Mouse (Mus musculus): ENCODE measurements at regions not wholly inside any gene's neighbourhood (a gene's known extent, or its start where the extent isn't known, plus 50 kb on each side); places are given as distances from the start of the nearest gene placed in this dataset.
A peak's percentile ranks its signal among the peaks of the same experiment; 100 is the strongest.

DNA sequence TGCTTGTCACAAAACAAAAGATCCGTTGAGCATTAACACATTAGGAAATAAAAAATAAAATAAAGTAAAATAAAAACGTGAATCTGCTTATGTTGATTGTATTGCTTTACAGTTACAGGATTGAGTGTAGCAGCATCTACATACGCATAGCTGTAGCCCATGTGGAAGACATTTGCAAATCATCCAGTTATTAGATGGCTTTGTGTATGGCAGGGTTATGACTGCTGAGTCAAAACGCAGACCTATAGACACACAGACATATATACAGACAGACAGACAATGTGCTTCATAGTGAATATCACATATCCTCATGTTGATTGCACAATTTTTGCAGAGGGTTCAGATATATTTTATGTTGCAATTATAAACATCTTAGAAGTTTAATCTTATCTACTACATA, 64.5 kb downstream of the Gm11146 start:
- 63% methylated on average over 4 of the region's 4 CpGs for WGBS
- peak; percentile 34; the same call in 1 of the 2 replicates for ATAC-seq (ENCODE audit: low read depth)
- no peaks in the 10 kb centered on the region for H3K27me3 ChIP-seq (ENCODE audit: control insufficient read depth, insufficient read depth, low read depth, low read length)
- no peaks in the 10 kb centered on the region for H3K9me3 ChIP-seq (ENCODE audit: control insufficient read depth, low read length)
- H3K27ac ChIP-seq (ENCODE audit: low read length) = no peak overlapping the region
- H3K36me3 ChIP-seq (ENCODE audit: control insufficient read depth, insufficient read depth, low read length) = no peaks in the 10 kb centered on the region
- H3K4me3 ChIP-seq (ENCODE audit: low read length) = peak overlapping the region; percentile 21; the same call in 1 of the 2 replicates
- H3K9ac ChIP-seq (ENCODE audit: low read length) = no peak overlapping the region
- no peaks in the 10 kb centered on the region for H3K4me1 ChIP-seq (replicated peaks; ENCODE audit: control insufficient read depth, insufficient read depth, low read length)
- H3K4me2 ChIP-seq (ENCODE audit: low read depth, low read length) = peak overlapping the region; percentile 43

DNA sequence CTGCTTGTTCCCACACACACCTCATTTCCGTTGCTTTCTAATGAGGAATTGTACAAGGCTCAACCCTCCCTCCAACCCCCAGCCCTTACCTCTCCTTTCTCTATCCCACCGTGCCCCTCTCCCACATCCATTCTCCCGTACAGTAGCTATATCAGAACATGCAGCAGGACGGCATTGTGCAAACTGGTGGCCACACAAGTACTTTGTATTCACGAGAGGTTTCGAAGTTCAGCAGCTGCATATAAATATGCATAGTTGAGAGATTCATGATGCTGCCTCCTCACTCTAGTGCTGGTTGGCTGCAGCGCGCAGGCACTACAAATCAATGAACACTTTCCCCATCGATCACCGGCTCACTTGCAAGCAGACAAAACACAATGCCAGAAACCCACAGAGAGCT, 65.1 kb downstream of the Gm11146 start:
- Histone ChIP-seq H3K9me3 (ENCODE audit: control insufficient read depth, low read length) (no peaks in the 10 kb centered on the region), H3K4me1 (replicated peaks; ENCODE audit: control insufficient read depth, insufficient read depth, low read length) (no peaks in the 10 kb centered on the region), H3K4me3 (ENCODE audit: low read length) (peak overlapping the region; percentile 21; the same call in 1 of the 2 replicates), H3K4me2 (ENCODE audit: low read depth, low read length) (peak overlapping the region; percentile 43), H3K9ac (ENCODE audit: low read length) (no peak overlapping the region), H3K36me3 (ENCODE audit: control insufficient read depth, insufficient read depth, low read length) (no peaks in the 10 kb centered on the region), H3K27ac (ENCODE audit: low read length) (no peak overlapping the region), H3K27me3 (ENCODE audit: control insufficient read depth, insufficient read depth, low read depth, low read length) (no peaks in the 10 kb centered on the region)
- no peak for ATAC-seq (ENCODE audit: low read depth)
- WGBS = 54% methylated on average over 10 of the region's 10 CpGs

GRCm38 (mm10) chr16:77536314-77536713, 65.6 kb downstream of the Gm11146 start:
- no peaks in the 10 kb centered on the region for H3K27me3 ChIP-seq (ENCODE audit: control insufficient read depth, insufficient read depth, low read depth, low read length)
- no peak overlapping the region for H3K4me3 ChIP-seq (ENCODE audit: low read length)
- H3K9ac ChIP-seq (ENCODE audit: low read length) = no peak overlapping the region
- H3K36me3 ChIP-seq (ENCODE audit: control insufficient read depth, insufficient read depth, low read length) = no peaks in the 10 kb centered on the region
- no peak for ATAC-seq (ENCODE audit: low read depth)
- H3K4me1 ChIP-seq (replicated peaks; ENCODE audit: control insufficient read depth, insufficient read depth, low read length) = no peaks in the 10 kb centered on the region
- no peak overlapping the region for H3K4me2 ChIP-seq (ENCODE audit: low read depth, low read length)
- WGBS = 68% methylated on average over 6 of the region's 6 CpGs
- no peak overlapping the region for H3K27ac ChIP-seq (ENCODE audit: low read length)
- no peaks in the 10 kb centered on the region for H3K9me3 ChIP-seq (ENCODE audit: control insufficient read depth, low read length)

DNA sequence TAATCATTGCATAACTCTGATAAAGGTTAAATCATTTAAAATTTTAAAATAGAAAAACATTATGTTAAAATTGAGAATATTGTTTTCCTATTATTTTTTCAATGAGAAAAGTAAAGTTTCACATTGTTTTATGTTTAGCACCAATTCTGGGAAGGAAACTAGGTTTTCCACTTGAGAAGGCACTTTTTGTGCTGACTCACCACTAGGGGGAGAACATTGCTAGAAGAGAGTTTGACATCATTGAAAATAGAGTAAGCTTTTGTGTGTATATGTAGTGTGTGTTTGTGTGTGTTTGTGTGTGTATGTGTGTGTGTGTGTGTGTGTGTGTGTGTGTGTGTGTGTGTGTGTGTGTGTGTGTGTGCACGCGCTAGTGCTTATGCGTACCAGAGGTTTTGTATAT, 66.9 kb downstream of the Gm11146 start:
- H3K9ac ChIP-seq (ENCODE audit: low read length) = no peak overlapping the region
- H3K4me2 ChIP-seq (ENCODE audit: low read depth, low read length) = no peak overlapping the region
- no peaks in the 10 kb centered on the region for H3K27me3 ChIP-seq (ENCODE audit: control insufficient read depth, insufficient read depth, low read depth, low read length)
- H3K36me3 ChIP-seq (ENCODE audit: control insufficient read depth, insufficient read depth, low read length) = no peaks in the 10 kb centered on the region; the same call in 1 of the 2 replicates
- H3K9me3 ChIP-seq (ENCODE audit: control insufficient read depth, low read length) = no peaks in the 10 kb centered on the region
- WGBS = 85% methylated on average over 3 of the region's 3 CpGs
- ATAC-seq (ENCODE audit: low read depth) = no peak
- H3K27ac ChIP-seq (ENCODE audit: low read length) = no peak overlapping the region
- H3K4me1 ChIP-seq (replicated peaks; ENCODE audit: control insufficient read depth, insufficient read depth, low read length) = no peaks in the 10 kb centered on the region
- no peak overlapping the region for H3K4me3 ChIP-seq (ENCODE audit: low read length)

GRCm38 (mm10) chr16:77531596-77531995, 70.3 kb downstream of the Gm11146 start:
- H3K4me3 ChIP-seq (ENCODE audit: low read length) = no peak overlapping the region
- H3K9ac ChIP-seq (ENCODE audit: low read length) = no peak overlapping the region
- H3K4me2 ChIP-seq (ENCODE audit: low read depth, low read length) = no peak overlapping the region
- no peaks in the 10 kb centered on the region for H3K27me3 ChIP-seq (ENCODE audit: control insufficient read depth, insufficient read depth, low read depth, low read length)
- 91% methylated on average over 10 of the region's 10 CpGs for WGBS
- no peak for ATAC-seq (ENCODE audit: low read depth)
- H3K4me1 ChIP-seq (replicated peaks; ENCODE audit: control insufficient read depth, insufficient read depth, low read length) = no peaks in the 10 kb centered on the region
- H3K27ac ChIP-seq (ENCODE audit: low read length) = no peak overlapping the region
- H3K36me3 ChIP-seq (ENCODE audit: control insufficient read depth, insufficient read depth, low read length) = no peaks in the 10 kb centered on the region; the same call in 1 of the 2 replicates
- H3K9me3 ChIP-seq (ENCODE audit: control insufficient read depth, low read length) = no peaks in the 10 kb centered on the region

GRCm38 (mm10) chr16:77527951-77528350, 73.9 kb downstream of the Gm11146 start:
- H3K4me1 ChIP-seq (replicated peaks; ENCODE audit: control insufficient read depth, insufficient read depth, low read length) = no peaks in the 10 kb centered on the region
- ATAC-seq (ENCODE audit: low read depth) = no peak
- no peak overlapping the region for H3K4me3 ChIP-seq (ENCODE audit: low read length)
- 45% methylated on average over 1 of the region's 1 CpGs for WGBS
- H3K9ac ChIP-seq (ENCODE audit: low read length) = no peak overlapping the region
- no peaks in the 10 kb centered on the region for H3K9me3 ChIP-seq (ENCODE audit: control insufficient read depth, low read length)
- no peaks in the 10 kb centered on the region; the same call in 1 of the 2 replicates for H3K36me3 ChIP-seq (ENCODE audit: control insufficient read depth, insufficient read depth, low read length)
- H3K4me2 ChIP-seq (ENCODE audit: low read depth, low read length) = no peak overlapping the region
- H3K27ac ChIP-seq (ENCODE audit: low read length) = no peak overlapping the region
- no peaks in the 10 kb centered on the region for H3K27me3 ChIP-seq (ENCODE audit: control insufficient read depth, insufficient read depth, low read depth, low read length)

DNA sequence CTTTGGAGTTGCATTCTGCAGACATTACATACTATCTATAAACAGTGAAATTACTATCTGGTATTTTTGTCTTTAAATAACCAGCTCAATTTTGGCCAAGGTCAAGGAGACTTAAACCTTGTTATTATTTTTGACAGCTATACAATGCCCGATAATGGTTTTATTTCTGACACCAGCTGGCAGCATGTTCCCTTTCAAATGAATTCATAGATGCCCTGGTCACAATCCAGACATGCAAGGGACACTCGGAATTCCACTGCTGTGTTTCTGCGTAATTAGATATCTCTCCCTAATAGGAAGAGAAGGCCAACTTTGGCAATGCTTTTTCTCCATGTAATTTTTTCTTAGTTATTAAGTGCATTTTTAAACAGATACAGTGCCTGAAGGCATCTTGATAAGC, 87.3 kb downstream of the Gm11146 start:
- no peak overlapping the region for H3K4me3 ChIP-seq (ENCODE audit: low read length)
- H3K9me3 ChIP-seq (ENCODE audit: control insufficient read depth, low read length) = no peaks in the 10 kb centered on the region
- no peak overlapping the region for H3K4me2 ChIP-seq (ENCODE audit: low read depth, low read length)
- ATAC-seq (ENCODE audit: low read depth) = no peak
- H3K27ac ChIP-seq (ENCODE audit: low read length) = no peak overlapping the region
- H3K9ac ChIP-seq (ENCODE audit: low read length) = no peak overlapping the region
- H3K27me3 ChIP-seq (ENCODE audit: control insufficient read depth, insufficient read depth, low read depth, low read length) = no peaks in the 10 kb centered on the region
- no peaks in the 10 kb centered on the region for H3K36me3 ChIP-seq (ENCODE audit: control insufficient read depth, insufficient read depth, low read length)
- WGBS = 68% methylated on average over 3 of the region's 3 CpGs
- no peaks in the 10 kb centered on the region for H3K4me1 ChIP-seq (replicated peaks; ENCODE audit: control insufficient read depth, insufficient read depth, low read length)

- no peak overlapping the region for H3K27ac ChIP-seq (ENCODE audit: low read length)
- H3K4me1 ChIP-seq (replicated peaks; ENCODE audit: control insufficient read depth, insufficient read depth, low read length) = peaks cover 3% of the 10 kb centered on the region; the same call in 1 of the 2 replicates
- ATAC-seq (ENCODE audit: low read depth) = no peak
- no peak overlapping the region for H3K4me3 ChIP-seq (ENCODE audit: low read length)
- 0 out of 2 replicates have a peak, but pooled peaks cover 2% of the 10 kb centered on the region for H3K9me3 ChIP-seq (ENCODE audit: control insufficient read depth, low read length)
- no peaks in the 10 kb centered on the region for H3K36me3 ChIP-seq (ENCODE audit: control insufficient read depth, insufficient read depth, low read length)
- H3K9ac ChIP-seq (ENCODE audit: low read length) = no peak overlapping the region
- no peaks in the 10 kb centered on the region for H3K27me3 ChIP-seq (ENCODE audit: control insufficient read depth, insufficient read depth, low read depth, low read length)
- 64% methylated on average over 5 of the region's 5 CpGs for WGBS
- H3K4me2 ChIP-seq (ENCODE audit: low read depth, low read length) = no peak overlapping the region
Observed at GRCm38 (mm10) chr16:77503556-77503955, 98.3 kb downstream of the Gm11146 start.

- H3K9ac ChIP-seq (ENCODE audit: low read length) = no peak overlapping the region
- ATAC-seq (ENCODE audit: low read depth) = no peak
- H3K4me3 ChIP-seq (ENCODE audit: low read length) = no peak overlapping the region
- peaks cover 3% of the 10 kb centered on the region; the same call in 1 of the 2 replicates for H3K4me1 ChIP-seq (replicated peaks; ENCODE audit: control insufficient read depth, insufficient read depth, low read length)
- no peaks in the 10 kb centered on the region for H3K36me3 ChIP-seq (ENCODE audit: control insufficient read depth, insufficient read depth, low read length)
- WGBS = 52% methylated on average over 5 of the region's 5 CpGs
- no peaks in the 10 kb centered on the region for H3K27me3 ChIP-seq (ENCODE audit: control insufficient read depth, insufficient read depth, low read depth, low read length)
- no peak overlapping the region for H3K27ac ChIP-seq (ENCODE audit: low read length)
- no peak overlapping the region for H3K4me2 ChIP-seq (ENCODE audit: low read depth, low read length)
- 0 out of 2 replicates have a peak, but pooled peaks cover 2% of the 10 kb centered on the region for H3K9me3 ChIP-seq (ENCODE audit: control insufficient read depth, low read length)
Observed at GRCm38 (mm10) chr16:77502916-77503315, 99.0 kb downstream of the Gm11146 start.

DNA sequence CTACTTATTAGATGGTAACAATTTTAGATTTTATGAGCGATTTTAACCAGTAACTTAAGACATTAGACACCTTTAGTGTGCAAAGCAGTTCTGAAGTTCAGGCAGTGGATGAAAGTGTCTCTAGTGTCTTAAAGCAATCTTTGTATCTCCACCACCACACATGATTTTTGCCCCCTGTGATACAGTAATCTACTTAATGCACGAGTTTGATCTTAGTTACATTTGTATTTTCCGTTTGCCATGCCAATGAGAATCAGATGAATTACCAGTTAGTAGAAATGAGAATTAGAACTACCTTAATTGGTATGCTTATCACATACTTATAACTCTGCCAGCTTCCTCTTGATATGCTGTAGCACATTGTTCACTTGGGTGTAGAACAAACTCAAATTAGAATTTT, 99.9 kb downstream of the Gm11146 start:
- H3K27ac ChIP-seq (ENCODE audit: low read length) = no peak overlapping the region
- H3K36me3 ChIP-seq (ENCODE audit: control insufficient read depth, insufficient read depth, low read length) = no peaks in the 10 kb centered on the region
- ATAC-seq (ENCODE audit: low read depth) = no peak
- peak overlapping the region; percentile 29 for H3K4me3 ChIP-seq (ENCODE audit: low read length)
- WGBS = 54% methylated on average over 3 of the region's 3 CpGs
- peaks cover 3% of the 10 kb centered on the region; the same call in 1 of the 2 replicates for H3K4me1 ChIP-seq (replicated peaks; ENCODE audit: control insufficient read depth, insufficient read depth, low read length)
- H3K9ac ChIP-seq (ENCODE audit: low read length) = no peak overlapping the region
- H3K9me3 ChIP-seq (ENCODE audit: control insufficient read depth, low read length) = 0 out of 2 replicates have a peak, but pooled peaks cover under 1% of the 10 kb centered on the region
- H3K27me3 ChIP-seq (ENCODE audit: control insufficient read depth, insufficient read depth, low read depth, low read length) = no peaks in the 10 kb centered on the region
- peak overlapping the region; percentile 53 for H3K4me2 ChIP-seq (ENCODE audit: low read depth, low read length)
